Mouse (Mus musculus) adrenal gland, postnatal 4 days (tissue): ENCODE data around the gene Ring1. TPM values are rescaled to one million over a fixed set of nuclear protein-coding genes. Genes with fewer than 3 reads are reported as not detected.
"Not testable (repeated sequence)": the region's sequence is repeated elsewhere in the genome, so short reads cannot be mapped to it uniquely, and the experiment has no call there.

ENCODE experiments used
- DNase-seq, 2 experiments: peaks; one replicate each; pipeline ENCODE4 v3.0.0; 2021 to 2022; ENCODE audit warnings: low spot score in 2 of 2, mixed read lengths in 2 of 2
- total RNA-seq, 2 experiments: library from RNA; stranded (reverse); gene quantifications; 2 replicates each; pipeline ENCODE4 v1.2.3; 2021

Ring1 gene
- total RNA-seq, 2 experiments from 2014 or later: 49.0 to 54.3 TPM

- DNase-seq: no peak
These were observed 4.8 kb upstream of the Ring1 start for GRCm38 (mm10) chr17:34029150-34029889.

- DNase-seq: no peak
These were observed 4.1 kb upstream of the Ring1 start for GRCm38 (mm10) chr17:34028501-34029149.

- peak; percentile 83 to 86 for DNase-seq
These were observed 3.3 kb upstream of the Ring1 start, which contains the start of gene H2-Ke6 for GRCm38 (mm10) chr17:34027656-34028223. Gene H2-Ke6 (minus strand): TSS chr17:34028060.

GRCm38 (mm10) chr17:34026917-34027655, 2.6 kb upstream of the Ring1 start:
- DNase-seq: no peak

GRCm38 (mm10) chr17:34026221-34026620, 1.7 kb upstream of the Ring1 start:
- no peak for DNase-seq

GRCm38 (mm10) chr17:34025756-34026151, 1.3 kb upstream of the Ring1 start:
- no peak for DNase-seq

GRCm38 (mm10) chr17:34024861-34025755, 628 bp upstream of the Ring1 start:
- no peak for DNase-seq

GRCm38 (mm10) chr17:34023678-34024077, 802 bp downstream of the Ring1 start:
- no peak for DNase-seq

- no peak for DNase-seq
These were observed 1.5 kb downstream of the Ring1 start for GRCm38 (mm10) chr17:34022987-34023386.

- no peak for DNase-seq
These were observed 2.1 kb downstream of the Ring1 start for GRCm38 (mm10) chr17:34022414-34022783.

- no peak for DNase-seq
These were observed 2.7 kb downstream of the Ring1 start for GRCm38 (mm10) chr17:34021539-34022413.

- no peak for DNase-seq
These were observed 11.0 kb downstream of the Ring1 start for GRCm38 (mm10) chr17:34013436-34013835.

GRCm38 (mm10) chr17:34010156-34010555, 14.3 kb downstream of the Ring1 start:
- no peak for DNase-seq

GRCm38 (mm10) chr17:34006570-34006969, 17.9 kb downstream of the Ring1 start:
- DNase-seq: no peak

GRCm38 (mm10) chr17:34003426-34003825, 21.1 kb downstream of the Ring1 start:
- DNase-seq: no peak

GRCm38 (mm10) chr17:34000796-34001195, 23.7 kb downstream of the Ring1 start:
- not testable (repeated sequence) for DNase-seq

- peak; percentile 74 to 80 for DNase-seq
These were observed 24.3 kb downstream of the Ring1 start, which contains the start of gene H2-K1 for GRCm38 (mm10) chr17:34000150-34000537. Gene H2-K1 (minus strand): TSS chr17:34000347.

GRCm38 (mm10) chr17:33999341-34000149, 24.9 kb downstream of the Ring1 start:
- DNase-seq: no peak

- not testable (repeated sequence) for DNase-seq
These were observed 25.8 kb downstream of the Ring1 start for GRCm38 (mm10) chr17:33998697-33999096.
